In genomic region chr9:38718102-38718501, GRCm38 (mm10) we compare ENCODE assay signal across 8 mouse cellular contexts. TPM values are rescaled to one million over a fixed set of nuclear protein-coding genes. Genes with fewer than 3 reads are reported as not detected.
A peak's percentile ranks its signal among the peaks of the same experiment; 100 is the strongest.
DNase-seq lines count a peak whose midpoint lies in the region; ATAC-seq and TF ChIP-seq lines count a peak whose summit lies in the region.

Gene Vwa5a (plus strand): TSS chr9:38718268.

- H3K36me3 ChIP-seq in heart, embryonic 16.5 days (ENCODE audit: control insufficient read depth, insufficient read depth): peaks cover 3% of the 10 kb centered on the region; the same call in 1 of the 2 replicates
- H3K36me3 ChIP-seq in midbrain, embryonic 11.5 days (ENCODE audit: control insufficient read depth, insufficient read depth, low read length): no peaks in the 10 kb centered on the region

- peak; percentile 79 for ATAC-seq in heart, embryonic 16.5 days (replicated peaks; ENCODE audit: extremely low read depth, insufficient read depth, low FRiP score)
- peak; percentile 57; the same call in 1 of the 2 replicates for ATAC-seq in midbrain, embryonic 11.5 days (ENCODE audit: low FRiP score)

- H3K9ac ChIP-seq in heart, embryonic 16.5 days (ENCODE audit: low read length): peak within 1 kb of the TSS; percentile 81
- H3K9ac ChIP-seq in midbrain, embryonic 11.5 days (ENCODE audit: low read length): peak within 1 kb of the TSS; percentile 45

- peak within 1 kb of the TSS; percentile 75 for H3K4me2 ChIP-seq in heart, embryonic 16.5 days (ENCODE audit: low read depth, low read length)
- H3K4me2 ChIP-seq in midbrain, embryonic 11.5 days: peak within 1 kb of the TSS; percentile 33

- no peaks in the 10 kb centered on the region for H3K9me3 ChIP-seq in heart, embryonic 16.5 days (replicated peaks; ENCODE audit: control insufficient read depth, low read length)
- H3K9me3 ChIP-seq in midbrain, embryonic 11.5 days (ENCODE audit: control insufficient read depth, low read length): no peaks in the 10 kb centered on the region

- no peak for TF ChIP-seq POLR2A in cerebellum, adult 2 months (IDR thresholded peaks at IDR 0.05; ENCODE audit: borderline replicate concordance, insufficient read depth, low read length)

- TF ChIP-seq CTCF in cerebellum, adult 2 months (IDR thresholded peaks at IDR 0.05; ENCODE audit: borderline replicate concordance, insufficient read depth, low read depth, low read length): no peak

- under 1% methylated on average over 4 of the region's 4 CpGs for WGBS in cerebellum, adult 2 months
- 2% methylated on average over 4 of the region's 4 CpGs for WGBS in heart, embryonic 16.5 days
- WGBS in large intestine, adult 2 months: 0% methylated on average over 4 of the region's 4 CpGs
- whole genome bisulfite sequencing in midbrain, embryonic 11.5 days: 2% methylated on average over 4 of the region's 4 CpGs

- no peaks in the 10 kb centered on the region for H3K27me3 ChIP-seq in cerebellum, adult 2 months (ENCODE audit: control insufficient read depth, insufficient read depth, low read length)
- no peaks in the 10 kb centered on the region for H3K27me3 ChIP-seq in heart, embryonic 16.5 days (ENCODE audit: control insufficient read depth, insufficient read depth, low read length)
- no peaks in the 10 kb centered on the region for H3K27me3 ChIP-seq in midbrain, embryonic 11.5 days (ENCODE audit: control insufficient read depth, insufficient read depth, low read length)

- DNase-seq in cerebellum, adult 2 months: no peak
- no peak for DNase-seq in cerebellum, postnatal 36 days
- DNase-seq in adrenal gland, adult 18-20 months (ENCODE audit: low spot score in 2 of 2): peak in 1 of 2 experiments; percentile 5
- peak; percentile 2 for DNase-seq in fat pad, adult 2 months (ENCODE audit: extremely low read depth, low read depth, low spot score)
- DNase-seq in large intestine, adult 2 months (ENCODE audit: low read depth, low spot score): peak; percentile 45
- peak; percentile 84 for DNase-seq in midbrain, embryonic 11.5 days (ENCODE audit: low spot score, missing footprints)
- no peak for DNase-seq in MN1 (ENCODE audit: low spot score)

- no peak within 1 kb of the TSS for H3K27ac ChIP-seq in cerebellum, adult 2 months (ENCODE audit: insufficient read depth, low read length)
- H3K27ac ChIP-seq in heart, embryonic 16.5 days (ENCODE audit: low read length): peak within 1 kb of the TSS; percentile 80
- H3K27ac ChIP-seq in midbrain, embryonic 11.5 days (ENCODE audit: low read depth, low read length): no peak within 1 kb of the TSS

- no peaks in the 10 kb centered on the region for H3K4me1 ChIP-seq in cerebellum, adult 2 months (ENCODE audit: control insufficient read depth, insufficient read depth, low read length)
- peaks cover 6% of the 10 kb centered on the region; the same call in 1 of the 2 replicates for H3K4me1 ChIP-seq in heart, embryonic 16.5 days (ENCODE audit: control insufficient read depth, insufficient read depth, low read length)
- 0 out of 2 replicates have a peak, but pooled peaks cover 2% of the 10 kb centered on the region for H3K4me1 ChIP-seq in midbrain, embryonic 11.5 days (ENCODE audit: control insufficient read depth, insufficient read depth, low read length)

- H3K4me3 ChIP-seq in cerebellum, adult 2 months (replicated peaks; ENCODE audit: insufficient read depth, low read depth, low read length): peak within 1 kb of the TSS; percentile 30
- H3K4me3 ChIP-seq in heart, embryonic 16.5 days (ENCODE audit: low read length): peak within 1 kb of the TSS; percentile 80
- H3K4me3 ChIP-seq in midbrain, embryonic 11.5 days (ENCODE audit: low read depth, low read length): peak within 1 kb of the TSS; percentile 38

RNA-seq across cellular contexts. Expression of gene Vwa5a, which starts in this region (rescaled TPM):
- 8.1 and 8.4 TPM in 2 replicates for polyA plus RNA-seq in cerebellum, adult 2 months (2012; rRNA removed)
- 10 to 100 TPM; 41.1 to 43.6 TPM for total RNA-seq in adrenal gland, adult 18-20 months (2021)
- 21.3 and 26.2 TPM in 2 replicates for polyA plus RNA-seq in heart, embryonic 16.5 days (2015; fragmentation: Nextera tagmentation; extraction: Ambion mirVana)
- polyA plus RNA-seq in large intestine, adult 2 months (2012; rRNA removed): 15.4 and 18.1 TPM in 2 replicates
- 8.2 and 10.6 TPM in 2 replicates for polyA plus RNA-seq in midbrain, embryonic 11.5 days (2014; fragmentation: Nextera tagmentation; extraction: Ambion mirVana)

Comparison
In these comparisons a context has a peak if more than half of its experiments do, and no peak if none do; other contexts are left out.
1. DNase-seq: peak in fat pad, adult 2 months (single experiment), large intestine, adult 2 months (single experiment) and midbrain, embryonic 11.5 days (single experiment); none in cerebellum, adult 2 months (0 of 2), cerebellum, postnatal 36 days (0 of 2) and MN1 (single experiment).
2. H3K4me3 ChIP-seq: peak in every context shown above with its lines; median percentile 80 in heart, embryonic 16.5 days; 38 in midbrain, embryonic 11.5 days; 30 in cerebellum, adult 2 months.